Comparison of ENCODE assay signal across 8 mouse cellular contexts in genomic region chr9:44483041-44483509, GRCm38 (mm10). TPM values are rescaled to one million over a fixed set of nuclear protein-coding genes. Genes with fewer than 3 reads are reported as not detected.
DNase-seq lines count a peak whose midpoint lies in the region; ATAC-seq and TF ChIP-seq lines count a peak whose summit lies in the region.

No protein-coding gene starts in this region.

- peak overlapping the region; percentile 96 for H3K27ac ChIP-seq in left cerebral cortex, adult 2 months
- peak overlapping the region; percentile 93 for H3K27ac ChIP-seq in embryonic facial prominence, embryonic 11.5 days (replicated peaks; ENCODE audit: low read depth, low read length)
- peak overlapping the region; percentile 98 for H3K27ac ChIP-seq in hindbrain, embryonic 13.5 days
- peak overlapping the region; percentile 98 for H3K27ac ChIP-seq in lung, embryonic 16.5 days (ENCODE audit: low read length)
- peak overlapping the region; percentile 8; the same call in 1 of the 2 replicates for H3K27ac ChIP-seq in thymus, adult 2 months (ENCODE audit: control insufficient read depth, insufficient read depth, low read length)

- H3K4me3 ChIP-seq in left cerebral cortex, adult 2 months, result peak overlapping the region; percentile 98
- peak overlapping the region; percentile 98 for H3K4me3 ChIP-seq in embryonic facial prominence, embryonic 11.5 days (ENCODE audit: low read depth, low read length)
- peak overlapping the region; percentile 90 for H3K4me3 ChIP-seq in hindbrain, embryonic 13.5 days
- H3K4me3 ChIP-seq in lung, embryonic 16.5 days (ENCODE audit: low read length), result peak overlapping the region; percentile 97
- H3K4me3 ChIP-seq in thymus, adult 2 months (ENCODE audit: control insufficient read depth, insufficient read depth, low read length), result peak overlapping the region; percentile 93

- ATAC-seq in embryonic facial prominence, embryonic 11.5 days (replicated peaks; ENCODE audit: insufficient number of reproducible peaks, low FRiP score, low TSS enrichment, low read depth), result no peak
- ATAC-seq in hindbrain, embryonic 13.5 days (ENCODE audit: low FRiP score), result no peak
- no peak for ATAC-seq in lung, embryonic 16.5 days (ENCODE audit: low read depth)

- TF ChIP-seq POLR2A in thymus, adult 2 months (IDR thresholded peaks at IDR 0.05; ENCODE audit: control insufficient read depth, extremely low read depth, insufficient read depth, low read length, poor library complexity), result peak; percentile 52; the same call in 1 of the 2 replicates

- no peaks in the 10 kb centered on the region for H3K9me3 ChIP-seq in embryonic facial prominence, embryonic 11.5 days (replicated peaks; ENCODE audit: control insufficient read depth, low read length)
- no peaks in the 10 kb centered on the region for H3K9me3 ChIP-seq in hindbrain, embryonic 13.5 days
- H3K9me3 ChIP-seq in lung, embryonic 16.5 days (ENCODE audit: control insufficient read depth, low read length), result no peaks in the 10 kb centered on the region

- no peaks in the 10 kb centered on the region for H3K36me3 ChIP-seq in embryonic facial prominence, embryonic 11.5 days (replicated peaks; ENCODE audit: control insufficient read depth, insufficient read depth, low read depth, low read length)
- no peaks in the 10 kb centered on the region for H3K36me3 ChIP-seq in hindbrain, embryonic 13.5 days
- H3K36me3 ChIP-seq in lung, embryonic 16.5 days (ENCODE audit: control insufficient read depth, insufficient read depth, low read length), result no peaks in the 10 kb centered on the region
- no peaks in the 10 kb centered on the region for H3K36me3 ChIP-seq in thymus, adult 2 months (ENCODE audit: control insufficient read depth, insufficient read depth, low read length)

- peak in 1 of 2 experiments; percentile 47 for DNase-seq in left cerebral cortex, adult 2 months (ENCODE audit: extremely low spot score in 1 of 2, low spot score in 2 of 2)
- no peak for DNase-seq in left cerebral cortex, postnatal 14 days (ENCODE audit: low spot score in 2 of 2)
- no peak for DNase-seq in embryonic facial prominence, embryonic 11.5 days (ENCODE audit: low spot score)
- no peak for DNase-seq in thymus, adult 2 months
- no peak for DNase-seq in layer of hippocampus, postnatal 36 days
- no peak for DNase-seq in left cerebral cortex, postnatal 10 days (ENCODE audit: extremely low spot score in 1 of 2, low spot score in 2 of 2)

- H3K9ac ChIP-seq in embryonic facial prominence, embryonic 11.5 days (replicated peaks; ENCODE audit: low read length), result peak overlapping the region; percentile 92
- peak overlapping the region; percentile 98 for H3K9ac ChIP-seq in hindbrain, embryonic 13.5 days
- peak overlapping the region; percentile 98 for H3K9ac ChIP-seq in lung, embryonic 16.5 days (ENCODE audit: low read length)

- intact Hi-C loops in left cerebral cortex, adult 2 months (cut with DNase I), result no loop called here
- intact Hi-C loops in left cerebral cortex, postnatal 14 days (cut with DNase I), result loop anchor here (2.0 kb wide), 1 partner anchor 16 kb away; no protein-coding TSS in a partner anchor
- intact Hi-C loops in left cerebral cortex, postnatal 10 days (cut with DNase I), result no loop called here

- no peaks in the 10 kb centered on the region for H3K27me3 ChIP-seq in embryonic facial prominence, embryonic 11.5 days (ENCODE audit: control insufficient read depth, insufficient read depth, low read length)
- no peaks in the 10 kb centered on the region for H3K27me3 ChIP-seq in hindbrain, embryonic 13.5 days
- no peaks in the 10 kb centered on the region for H3K27me3 ChIP-seq in lung, embryonic 16.5 days (ENCODE audit: control insufficient read depth, insufficient read depth, low read depth, low read length)
- no peaks in the 10 kb centered on the region for H3K27me3 ChIP-seq in thymus, adult 2 months (ENCODE audit: control insufficient read depth, insufficient read depth, low read length)

- no peak for TF ChIP-seq CTCF in left cerebral cortex, adult 2 months (IDR thresholded peaks at IDR 0.05)
- no peak for TF ChIP-seq CTCF in thymus, adult 2 months (IDR thresholded peaks at IDR 0.05; ENCODE audit: borderline replicate concordance, control insufficient read depth, extremely low read depth, insufficient read depth, low read length, poor library complexity)

- WGBS in embryonic facial prominence, embryonic 11.5 days, result 0% methylated on average over 32 of the region's 39 CpGs
- WGBS in hindbrain, embryonic 13.5 days, result under 1% methylated on average over 30 of the region's 39 CpGs
- 0% methylated on average over 38 of the region's 39 CpGs for WGBS in lung, embryonic 16.5 days
- 0% methylated on average over 38 of the region's 39 CpGs for WGBS in thymus, adult 2 months

- H3K4me1 ChIP-seq in embryonic facial prominence, embryonic 11.5 days (ENCODE audit: control insufficient read depth, insufficient read depth, low read length), result peaks cover 25% of the 10 kb centered on the region
- H3K4me1 ChIP-seq in hindbrain, embryonic 13.5 days (replicated peaks), result peaks cover 66% of the 10 kb centered on the region
- H3K4me1 ChIP-seq in lung, embryonic 16.5 days (replicated peaks; ENCODE audit: control insufficient read depth, insufficient read depth, low read length), result peaks cover 45% of the 10 kb centered on the region
- H3K4me1 ChIP-seq in thymus, adult 2 months (replicated peaks; ENCODE audit: control insufficient read depth, insufficient read depth, low read length), result peaks cover 45% of the 10 kb centered on the region

- H3K4me2 ChIP-seq in embryonic facial prominence, embryonic 11.5 days (ENCODE audit: low read depth, low read length), result peak overlapping the region; percentile 81
- H3K4me2 ChIP-seq in hindbrain, embryonic 13.5 days, result peak overlapping the region; percentile 99
- H3K4me2 ChIP-seq in lung, embryonic 16.5 days (ENCODE audit: low read depth, low read length), result peak overlapping the region; percentile 80

RNA-seq across cellular contexts. Expression of gene Bcl9l, which starts 0.5 kb away (rescaled TPM):
- 10 to 100 TPM; 58.6 to 63.4 TPM for total RNA-seq in left cerebral cortex, adult 2 months (2021)
- 10 to 100 TPM; 76.2 to 84.8 TPM for total RNA-seq in left cerebral cortex, postnatal 14 days (2021)
- 10.3 and 11.8 TPM in 2 replicates for polyA plus RNA-seq in embryonic facial prominence, embryonic 11.5 days (2014; fragmentation: Nextera tagmentation; extraction: Ambion mirVana)
- 8.6 TPM in 2 replicates for polyA plus RNA-seq in hindbrain, embryonic 13.5 days (2015; fragmentation: Nextera tagmentation; extraction: Ambion mirVana)
- polyA plus RNA-seq in lung, embryonic 16.5 days (2015; fragmentation: Nextera tagmentation; extraction: Ambion mirVana), result 14.1 and 16.1 TPM in 2 replicates
- polyA plus RNA-seq in thymus, adult 2 months (2012; rRNA removed), result 38.7 and 50.4 TPM in 2 replicates
- 10 to 100 TPM; 70.9 to 75.7 TPM for total RNA-seq in layer of hippocampus, postnatal 36 days (2021)
- 10 to 100 TPM; 85.4 to 98.1 TPM for total RNA-seq in left cerebral cortex, postnatal 10 days (2021)

RNA-seq across cellular contexts. Expression of gene Upk2, which starts 28.3 kb away (rescaled TPM):
- total RNA-seq in left cerebral cortex, adult 2 months (2021), result not detected
- total RNA-seq in left cerebral cortex, postnatal 14 days (2021), result not detected
- polyA plus RNA-seq in embryonic facial prominence, embryonic 11.5 days (2014; fragmentation: Nextera tagmentation; extraction: Ambion mirVana), result 0.59 and 1.3 TPM in 2 replicates
- polyA plus RNA-seq in hindbrain, embryonic 13.5 days (2015; fragmentation: Nextera tagmentation; extraction: Ambion mirVana), result not detected in 2 replicates
- polyA plus RNA-seq in lung, embryonic 16.5 days (2015; fragmentation: Nextera tagmentation; extraction: Ambion mirVana), result 1.8 and 2.0 TPM in 2 replicates
- polyA plus RNA-seq in thymus, adult 2 months (2012; rRNA removed), result 1.4 and 1.6 TPM in 2 replicates
- total RNA-seq in layer of hippocampus, postnatal 36 days (2021), result not detected
- not detected for total RNA-seq in left cerebral cortex, postnatal 10 days (2021)

RNA-seq across cellular contexts. Expression of gene Foxr1, which starts 42.1 kb away (rescaled TPM):
- not detected for total RNA-seq in left cerebral cortex, adult 2 months (2021)
- not detected for total RNA-seq in left cerebral cortex, postnatal 14 days (2021)
- polyA plus RNA-seq in embryonic facial prominence, embryonic 11.5 days (2014; fragmentation: Nextera tagmentation; extraction: Ambion mirVana), result not detected in 2 replicates
- not detected in 2 replicates for polyA plus RNA-seq in hindbrain, embryonic 13.5 days (2015; fragmentation: Nextera tagmentation; extraction: Ambion mirVana)
- polyA plus RNA-seq in lung, embryonic 16.5 days (2015; fragmentation: Nextera tagmentation; extraction: Ambion mirVana), result not detected in 2 replicates
- 0.08 and 0.22 TPM in 2 replicates for polyA plus RNA-seq in thymus, adult 2 months (2012; rRNA removed)
- not detected for total RNA-seq in layer of hippocampus, postnatal 36 days (2021)
- not detected for total RNA-seq in left cerebral cortex, postnatal 10 days (2021)

Comparison
In these comparisons a context has a peak if more than half of its experiments do, and no peak if none do; other contexts are left out.
1. H3K27ac ChIP-seq: peak in every context shown above with its lines; median percentile 98 in hindbrain, embryonic 13.5 days; 98 in lung, embryonic 16.5 days; 96 in left cerebral cortex, adult 2 months; 93 in embryonic facial prominence, embryonic 11.5 days; 8 in thymus, adult 2 months.